Mouse (Mus musculus) intestine, postnatal 0 days (tissue): Measurements from ENCODE around the gene U2af2. TPM values are rescaled to one million over a fixed set of nuclear protein-coding genes. Genes with fewer than 3 reads are reported as not detected.

ENCODE experiments used
- ATAC-seq: fragments of 200-750 bp; cut with Nextera tagmentation; 2 replicates; pipeline ENCODE4 v1.8.0; 2017; ENCODE audit warnings: mild to moderate bottlenecking, moderate TSS enrichment, moderate library complexity
- H3K27ac ChIP-seq: fragments of 300-500 bp; sonication (generic); 2 replicates; pipeline ENCODE4 v1.5.1; 2014; ENCODE audit warnings: mild to moderate bottlenecking, low read depth, low read length, moderate library complexity
- H3K27me3 ChIP-seq: fragments of 300-500 bp; sonication (generic); replicated peaks from 2 replicates; pipeline ENCODE4 v1.6.1; 2014; ENCODE audit warnings: low read length, mixed read lengths; ENCODE audit not compliant: control insufficient read depth, insufficient read depth
- H3K36me3 ChIP-seq: fragments of 300-500 bp; sonication (generic); 2 replicates; pipeline ENCODE4 v1.6.1; 2014; ENCODE audit warnings: mild to moderate bottlenecking, moderate library complexity; ENCODE audit not compliant: control insufficient read depth, insufficient read depth
- H3K4me1 ChIP-seq: fragments of 300-500 bp; sonication (generic); replicated peaks from 2 replicates; pipeline ENCODE4 v1.6.1; 2014; ENCODE audit warnings: antibody characterized with exemption, low read length, mixed read lengths; ENCODE audit not compliant: control insufficient read depth, insufficient read depth
- H3K4me2 ChIP-seq: fragments of 300-500 bp; sonication (generic); replicated peaks from 2 replicates; pipeline ENCODE4 v1.6.1; 2014; ENCODE audit warnings: low read depth, mild to moderate bottlenecking, moderate library complexity
- H3K4me3 ChIP-seq: fragments of 300-500 bp; sonication (generic); 2 replicates; pipeline ENCODE4 v1.5.1; 2014; ENCODE audit warnings: low read depth, low read length
- H3K9ac ChIP-seq: fragments of 300-500 bp; sonication (generic); 2 replicates; pipeline ENCODE4 v1.6.1; 2014; ENCODE audit warnings: mild to moderate bottlenecking, low read depth, low read length
- H3K9me3 ChIP-seq: fragments of 300-500 bp; sonication (generic); 2 replicates; pipeline ENCODE4 v1.6.1; 2016; ENCODE audit warnings: mixed run types; ENCODE audit not compliant: control insufficient read depth
- CTCF ChIP-seq: sonication (generic); IDR thresholded peaks from 2 replicates; pipeline ENCODE4 v1.5.1; 2016; ENCODE audit warnings: low read depth, mild to moderate bottlenecking, control low read depth, antibody characterized with exemption, moderate library complexity
- WGBS: fragments of 180-500 bp; shearing (Covaris S2); extraction: QIAGEN DNeasy Blood & Tissue Kit; methylation state at CpG from one replicate; pipeline ENCODE4 v1.1.7; 2014; 5-methylcytosine and 5-hydroxymethylcytosine counted together
- polyA plus RNA-seq: library from polyadenylated mRNA; unstranded; fragments of >200 nt; fragmentation: Nextera tagmentation; extraction: Ambion mirVana; gene quantifications from 2 replicates; pipeline ENCODE4 v1.2.1, GENCODE M21; 2015

The U2af2 gene
- polyA plus RNA-seq, 1 experiment from 2014 or later = 48.3 TPM

DNA sequence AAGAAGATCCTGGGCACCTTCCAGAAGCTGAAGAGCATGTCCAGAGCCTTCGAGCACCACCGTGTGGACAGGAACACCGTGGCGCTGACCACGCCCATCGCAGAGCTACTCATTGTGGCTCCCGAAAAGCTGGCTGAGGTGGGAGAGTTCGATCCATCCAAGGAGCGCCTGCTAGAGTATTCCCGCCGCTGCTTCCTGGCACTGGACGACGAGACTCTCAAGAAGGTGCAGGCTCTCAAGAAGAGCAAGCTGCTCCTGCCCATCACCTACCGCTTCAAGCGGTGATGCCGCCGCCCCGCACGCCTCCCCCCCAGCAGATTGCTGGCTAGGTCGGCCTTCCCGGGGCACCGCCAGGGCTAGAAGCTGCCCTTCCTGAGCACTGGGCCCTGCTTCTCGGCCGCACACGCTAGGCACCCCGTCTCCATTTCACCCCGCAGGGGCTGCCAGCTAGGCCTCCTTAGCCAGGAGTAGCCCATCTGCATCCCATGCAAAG lies 1.7 kb upstream of the U2af2 start:
- ATAC-seq = no peak

GRCm38 (mm10) chr7:5060944-5061773 lies 784 bp upstream of the U2af2 start:
- H3K9ac ChIP-seq = peak overlapping the region; percentile 92
- peak overlapping the region; percentile 99 for H3K4me2 ChIP-seq
- no peaks in the 10 kb centered on the region; the same call in 1 of the 2 replicates for H3K36me3 ChIP-seq
- TF ChIP-seq CTCF = peak; percentile 85
- H3K4me1 ChIP-seq = peaks cover 6% of the 10 kb centered on the region; the same call in 1 of the 2 replicates
- ATAC-seq = peak; percentile 90
- H3K27ac ChIP-seq = peak overlapping the region; percentile 99
- H3K9me3 ChIP-seq = no peaks in the 10 kb centered on the region
- WGBS = 0% methylated on average over 60 of the region's 60 CpGs
- peak overlapping the region; percentile 71 for H3K4me3 ChIP-seq
- peaks cover 18% of the 10 kb centered on the region for H3K27me3 ChIP-seq

More for the DNA sequence above, 1.7 kb upstream of the U2af2 start:
- Histone ChIP-seq H3K4me1 (no peaks in the 10 kb centered on the region), H3K4me2 (peak overlapping the region; percentile 99), H3K36me3 (no peaks in the 10 kb centered on the region), H3K4me3 (peak overlapping the region; percentile 71), H3K9ac (peak overlapping the region; percentile 92), H3K27me3 (peaks cover 27% of the 10 kb centered on the region), H3K9me3 (no peaks in the 10 kb centered on the region), H3K27ac (peak overlapping the region; percentile 99)
- peak; percentile 86 for TF ChIP-seq CTCF
- 2% methylated on average over 27 of the region's 27 CpGs for WGBS

- Histone ChIP-seq H3K36me3 (peaks cover 13% of the 10 kb centered on the region), H3K9ac (peak overlapping the region; percentile 92), H3K4me2 (peak overlapping the region; percentile 99), H3K9me3 (no peaks in the 10 kb centered on the region), H3K4me3 (peak overlapping the region; percentile 71), H3K27ac (peak overlapping the region; percentile 99), H3K4me1 (peaks cover 8% of the 10 kb centered on the region; the same call in 1 of the 2 replicates), H3K27me3 (peaks cover 5% of the 10 kb centered on the region)
- under 1% methylated on average over 50 of the region's 51 CpGs for WGBS
- peak; percentile 65 for ATAC-seq
- no peak for TF ChIP-seq CTCF
These were observed 538 bp downstream of the U2af2 start for GRCm38 (mm10) chr7:5062360-5063001.

GRCm38 (mm10) chr7:5064886-5065285 lies 2.9 kb downstream of the U2af2 start:
- whole genome bisulfite sequencing = 90% methylated on average over 6 of the region's 6 CpGs
- Histone ChIP-seq H3K9ac (no peak overlapping the region), H3K4me1 (peaks cover 8% of the 10 kb centered on the region; the same call in 1 of the 2 replicates)

GRCm38 (mm10) chr7:5073586-5073985 lies 11.6 kb downstream of the U2af2 start:
- H3K27me3 ChIP-seq = no peaks in the 10 kb centered on the region
- no peak overlapping the region for H3K4me3 ChIP-seq
- 25% methylated on average over 1 of the region's 1 CpGs for WGBS
- peaks cover 88% of the 10 kb centered on the region for H3K36me3 ChIP-seq
- H3K4me1 ChIP-seq = no peaks in the 10 kb centered on the region
- H3K4me2 ChIP-seq = no peak overlapping the region
- no peak overlapping the region for H3K27ac ChIP-seq
- no peak for TF ChIP-seq CTCF
- H3K9me3 ChIP-seq = no peaks in the 10 kb centered on the region
- H3K9ac ChIP-seq = no peak overlapping the region
- no peak for ATAC-seq

More at GRCm38 (mm10) chr7:5064886-5065285, 2.9 kb downstream of the U2af2 start:
- Histone ChIP-seq H3K4me2 (0 out of 2 replicates have a peak overlapping the region, but pooled peaks have one; percentile 99), H3K36me3 (peaks cover 37% of the 10 kb centered on the region), H3K27me3 (no peaks in the 10 kb centered on the region), H3K9me3 (no peaks in the 10 kb centered on the region), H3K4me3 (no peak overlapping the region), H3K27ac (no peak overlapping the region)
- no peak for TF ChIP-seq CTCF
- ATAC-seq = no peak

- no peak overlapping the region for H3K4me2 ChIP-seq
These were observed 13.0 kb downstream of the U2af2 start for GRCm38 (mm10) chr7:5074984-5075383.

More at GRCm38 (mm10) chr7:5074984-5075383, 13.0 kb downstream of the U2af2 start:
- no peaks in the 10 kb centered on the region for H3K4me1 ChIP-seq
- ATAC-seq = no peak
- no peak overlapping the region for H3K27ac ChIP-seq
- no peaks in the 10 kb centered on the region for H3K9me3 ChIP-seq
- WGBS = 94% methylated on average over 5 of the region's 5 CpGs
- TF ChIP-seq CTCF = no peak
- no peak overlapping the region for H3K4me3 ChIP-seq
- no peaks in the 10 kb centered on the region for H3K27me3 ChIP-seq
- H3K36me3 ChIP-seq = peaks cover 79% of the 10 kb centered on the region
- no peak overlapping the region for H3K9ac ChIP-seq
